Mouse (Mus musculus) urinary bladder, postnatal 36 days (tissue): ENCODE data around the gene Cradd.

Experiments used
- DNase-seq, 2 experiments: peaks; one replicate each; pipeline ENCODE4 v3.0.0; 2022; ENCODE audit warnings: low spot score in 2 of 2, mixed read lengths in 1 of 2

The Cradd gene

DNA sequence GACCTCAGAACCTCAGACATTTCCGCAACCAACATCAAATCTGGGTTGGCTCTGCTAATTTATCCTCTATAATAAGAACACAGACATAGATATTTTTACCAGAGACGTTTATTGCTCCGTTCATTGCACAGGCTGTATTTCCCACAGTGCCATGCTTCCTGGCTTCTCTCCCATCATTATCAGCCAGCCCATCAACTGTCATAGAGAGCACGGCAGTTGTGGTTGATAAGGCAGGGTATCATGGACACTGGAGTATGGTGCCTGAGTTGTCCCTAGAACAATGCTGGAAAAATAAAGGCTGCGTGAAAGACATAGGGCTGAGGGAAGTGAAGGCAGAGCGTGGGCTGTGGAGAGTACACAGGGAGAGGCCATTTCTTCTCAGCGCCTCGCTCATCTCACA is 116.5 kb downstream of the Cradd start:
- DNase-seq = no peak

DNA sequence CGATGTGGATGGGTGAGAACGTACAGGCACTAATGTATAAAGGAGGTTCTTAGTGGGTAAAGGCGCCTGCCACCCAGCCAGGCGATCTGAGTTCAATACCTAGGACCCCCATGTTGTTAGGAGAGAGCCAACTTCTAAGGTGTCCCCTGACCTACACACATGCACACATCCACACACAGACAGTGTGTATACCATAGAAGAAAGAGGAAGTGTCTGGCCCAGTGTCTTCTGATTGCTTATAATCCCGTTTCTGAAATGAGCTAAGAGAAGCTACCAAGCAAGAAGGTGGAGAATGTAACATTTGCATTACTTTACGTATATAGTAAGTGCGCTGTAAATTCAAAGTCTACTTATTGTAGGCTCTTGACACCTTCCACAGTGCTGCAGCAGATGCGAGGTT is 122.4 kb downstream of the Cradd start:
- DNase-seq = no peak

DNA sequence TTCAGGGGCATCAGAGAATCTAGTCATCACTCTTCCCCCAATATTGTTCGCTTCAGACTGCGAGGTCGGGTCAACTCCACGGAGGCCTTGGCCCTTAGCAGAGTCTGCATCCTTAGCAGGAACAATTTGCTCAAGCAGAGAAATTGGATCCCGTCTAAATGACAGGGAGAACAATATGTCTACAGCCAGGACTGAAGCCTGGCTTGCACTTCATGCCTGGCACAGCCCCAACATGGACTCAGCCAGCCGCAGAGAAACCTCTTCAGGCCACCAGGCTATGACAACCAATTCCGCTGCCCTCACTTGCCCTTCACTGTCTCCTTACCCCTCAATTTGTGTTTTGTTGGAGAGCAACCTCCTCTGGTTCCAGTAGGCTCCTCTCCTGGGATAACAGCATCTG is 123.6 kb downstream of the Cradd start:
- no peak for DNase-seq

DNA sequence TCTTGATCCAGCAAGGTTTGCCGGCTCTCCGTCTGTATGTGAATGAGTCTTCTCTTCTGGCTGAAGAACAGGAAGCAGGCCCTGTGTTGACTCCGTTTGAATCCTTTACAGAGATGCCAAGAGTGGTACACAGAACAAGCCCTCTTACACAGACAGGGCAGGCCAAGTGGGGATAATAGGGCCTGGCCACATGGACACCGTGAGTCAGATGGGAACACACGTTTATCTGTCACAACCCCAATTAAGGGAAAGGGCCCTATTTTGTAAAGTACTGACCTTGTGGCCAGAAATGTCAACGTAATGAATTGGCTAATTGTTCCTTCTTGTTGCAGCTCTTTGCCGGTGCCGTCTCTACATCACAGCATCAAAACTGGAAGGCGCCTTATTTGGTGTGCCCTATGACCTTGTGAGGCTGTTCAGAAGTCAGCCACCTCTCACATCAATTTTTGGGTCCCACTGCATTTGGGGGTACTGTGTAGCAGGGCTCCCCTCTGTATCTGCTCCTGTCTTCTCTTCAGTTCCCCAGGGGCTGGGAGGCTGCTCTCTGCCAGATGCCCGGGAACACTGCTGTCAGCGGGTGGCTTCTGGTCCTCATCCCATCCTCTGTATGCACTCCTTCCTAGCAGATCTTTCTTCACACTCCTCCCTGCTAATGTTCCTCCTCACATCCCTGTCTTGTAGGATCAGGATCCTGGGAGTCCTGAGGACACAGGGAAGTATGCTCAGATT is 124.2 kb downstream of the Cradd start:
- DNase-seq = no peak

DNA sequence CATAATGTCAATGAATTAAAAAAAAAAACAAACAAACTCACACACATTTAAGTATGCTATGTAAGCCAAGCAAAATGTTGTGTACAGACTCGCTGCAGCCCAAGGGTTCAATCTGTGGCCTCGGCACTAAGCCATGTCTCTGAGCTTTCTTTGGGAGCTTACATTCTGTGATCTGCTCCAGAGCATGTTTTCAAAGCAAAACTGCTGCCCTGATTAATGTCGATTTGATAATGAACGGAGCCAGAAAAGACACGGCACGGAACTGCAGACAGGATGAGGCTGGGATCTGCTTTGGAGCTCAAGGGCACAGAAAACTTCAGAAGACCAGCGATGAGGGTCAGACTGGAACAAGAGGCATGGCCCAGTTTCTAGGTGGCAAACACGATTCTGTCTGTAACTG is 126.6 kb downstream of the Cradd start:
- DNase-seq = no peak

DNA sequence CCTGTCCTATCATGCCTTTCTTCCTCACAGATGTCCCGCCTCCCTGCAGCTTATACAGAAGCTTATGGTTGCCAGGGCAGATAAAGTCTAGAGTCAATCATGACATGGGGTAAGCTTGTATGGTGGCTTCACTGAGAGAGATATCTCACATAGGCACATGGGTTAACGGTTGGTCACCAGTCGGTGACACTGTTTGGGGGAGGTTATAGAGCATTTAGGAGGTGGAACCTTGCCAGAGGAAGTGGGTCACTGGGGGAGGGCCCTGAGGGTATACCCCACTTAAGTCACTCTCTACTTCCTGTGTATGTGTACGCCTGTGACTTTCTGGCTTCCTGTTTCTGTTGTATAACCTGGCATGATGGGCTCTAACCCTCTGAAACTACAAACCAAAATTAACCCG is 128.2 kb downstream of the Cradd start:
- no peak for DNase-seq

DNA sequence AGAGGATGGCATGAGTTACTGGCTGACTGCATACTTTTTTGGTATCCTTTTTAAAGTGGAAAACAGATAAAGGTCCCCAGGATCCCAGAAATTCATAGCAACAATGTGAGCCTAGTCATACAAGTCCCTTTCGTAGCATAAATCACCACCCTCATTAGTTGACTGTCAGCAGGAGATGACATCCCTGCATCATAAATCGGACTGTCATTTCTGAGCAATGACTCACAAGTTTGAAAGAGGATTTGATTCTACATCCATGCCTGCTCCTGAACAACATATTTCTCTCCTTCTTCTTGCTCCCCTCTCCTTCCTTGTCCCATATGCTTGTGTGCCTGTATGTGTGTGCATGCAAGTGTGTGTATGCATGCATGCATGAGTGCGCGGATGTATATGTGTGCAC is 129.2 kb downstream of the Cradd start:
- DNase-seq = no peak

DNA sequence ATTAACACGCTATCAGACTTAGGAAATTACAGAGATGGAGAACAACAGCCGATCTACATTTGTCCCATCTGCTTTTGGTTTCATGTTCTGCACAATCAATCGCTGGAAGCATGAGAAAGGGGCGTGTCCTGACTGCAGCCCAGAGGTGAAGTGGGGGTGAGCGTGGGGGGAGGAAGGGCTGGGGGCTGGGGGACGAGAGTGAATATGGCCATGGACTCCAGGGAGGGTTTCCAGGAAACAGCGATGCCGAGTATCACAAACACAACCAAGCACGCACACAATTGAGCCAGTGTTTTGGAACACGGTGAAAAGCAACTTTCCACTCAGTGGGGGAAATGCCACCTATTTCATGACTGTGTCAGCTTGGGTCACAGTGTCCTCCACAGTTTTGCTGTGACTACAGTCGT is 130.1 kb downstream of the Cradd start:
- DNase-seq = no peak

DNA sequence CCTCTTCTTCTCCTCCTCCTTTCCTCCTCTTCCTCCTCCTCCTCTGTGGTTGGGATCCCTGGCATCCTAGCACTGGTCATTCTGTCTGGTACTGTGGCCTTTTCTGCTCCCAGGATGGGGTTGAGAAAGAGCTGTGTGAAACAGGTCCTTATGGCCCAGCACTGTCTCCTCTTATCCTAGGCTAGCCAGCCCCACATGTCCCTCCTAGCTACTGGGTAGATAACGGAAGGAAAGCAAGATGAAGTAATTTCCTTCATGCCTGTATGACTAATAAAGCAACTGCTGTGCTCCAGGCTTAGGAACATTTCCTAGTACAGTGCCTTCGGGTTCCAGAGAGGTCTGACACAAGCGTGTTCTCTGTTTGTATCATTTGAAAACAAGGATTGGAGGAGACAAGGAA is 132.1 kb downstream of the Cradd start:
- peak in 1 of 2 experiments; percentile 10 for DNase-seq

DNA sequence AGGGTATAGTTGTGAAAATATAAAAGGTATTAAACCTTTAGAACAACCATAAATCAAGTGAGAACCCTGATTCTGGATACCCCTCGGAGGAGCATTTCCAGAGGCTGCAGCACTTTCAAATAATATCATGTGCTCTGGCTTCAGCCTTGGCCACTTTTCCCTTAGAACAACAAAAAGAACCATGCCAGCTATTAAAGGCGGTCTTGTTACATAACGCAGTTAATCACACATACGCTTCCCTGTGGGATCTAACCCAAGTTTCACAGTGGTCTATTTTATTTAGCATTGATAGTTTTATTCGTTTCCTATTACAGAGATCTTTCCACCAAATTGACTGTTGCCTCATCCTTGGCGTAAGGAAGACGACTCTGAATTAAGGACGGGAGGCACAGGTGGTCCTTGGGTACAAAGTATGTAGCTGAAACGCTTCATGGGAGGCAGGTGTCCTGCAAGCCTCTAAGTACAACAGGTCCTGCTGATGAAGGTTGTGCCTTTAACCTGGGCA is 132.7 kb downstream of the Cradd start:
- DNase-seq = no peak

DNA sequence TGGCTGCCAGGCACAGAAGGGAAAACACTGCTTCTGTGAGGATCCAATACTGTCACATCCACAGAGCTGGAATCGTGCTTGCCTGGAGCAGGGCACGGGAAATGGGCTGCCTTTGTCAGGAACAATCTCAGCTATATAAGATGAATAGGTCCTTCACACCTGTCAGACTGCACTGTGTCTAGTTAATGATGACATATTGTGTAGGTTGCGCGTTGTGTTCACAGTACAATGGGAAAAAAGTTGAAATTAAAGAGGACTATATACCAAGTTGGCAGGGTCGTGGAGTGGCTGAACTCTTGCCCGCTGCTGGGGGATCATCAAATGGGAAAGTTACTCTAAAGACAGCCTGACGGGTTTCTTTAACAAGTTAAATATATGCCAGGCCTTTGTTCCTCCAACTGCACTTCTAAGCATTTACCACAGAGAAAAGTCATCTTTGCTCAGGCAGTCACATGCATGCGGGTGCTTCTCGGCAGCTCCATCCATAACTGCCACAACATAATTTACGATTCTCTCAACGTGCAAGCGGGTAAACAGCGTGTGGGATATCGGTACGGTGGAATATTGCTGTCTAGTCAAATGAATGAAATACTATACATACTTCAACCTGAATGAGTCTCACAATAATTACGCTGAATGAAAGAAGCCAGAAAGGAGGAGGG is 134.3 kb downstream of the Cradd start:
- DNase-seq = no peak

DNA sequence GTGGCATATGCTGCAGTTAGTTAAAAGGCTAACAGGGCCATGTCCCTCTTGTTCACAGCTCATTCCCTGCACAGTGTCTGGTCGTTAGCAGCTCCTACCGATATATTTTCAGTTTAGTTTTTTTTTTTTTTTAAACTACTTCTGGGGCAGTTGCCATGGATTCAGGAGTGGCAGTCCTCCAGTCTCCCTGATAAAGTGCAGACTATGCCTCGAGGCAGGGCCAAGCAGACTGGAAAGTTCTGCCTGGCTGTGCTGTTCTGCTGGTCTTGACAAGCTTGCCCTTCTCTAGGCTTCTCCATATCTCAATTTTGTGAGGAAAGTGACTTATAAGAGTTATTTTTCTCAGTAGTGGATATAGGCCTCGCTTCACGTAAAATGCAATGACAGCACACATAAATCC is 139.7 kb downstream of the Cradd start:
- DNase-seq = no peak

DNA sequence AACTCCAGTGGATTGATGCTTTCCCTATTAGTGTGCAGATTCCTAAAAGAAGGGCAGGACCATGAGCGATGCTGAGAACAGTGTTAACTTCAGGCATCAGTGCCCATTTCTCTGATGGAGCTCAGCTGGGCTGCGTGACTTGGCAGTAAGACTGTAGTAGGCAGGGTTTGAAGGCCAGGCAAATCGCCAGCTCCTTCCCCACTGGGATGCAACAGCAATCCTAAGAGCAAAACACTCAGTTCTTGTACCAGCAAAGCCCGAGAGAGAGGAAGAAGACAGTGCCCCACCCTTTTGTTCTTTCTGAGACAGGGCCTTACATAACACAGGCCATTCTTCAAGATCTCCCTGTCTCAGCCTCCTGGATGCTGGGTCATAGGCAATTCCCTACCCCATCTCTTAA is 140.9 kb downstream of the Cradd start:
- DNase-seq = peak in 1 of 2 experiments; percentile 79

DNA sequence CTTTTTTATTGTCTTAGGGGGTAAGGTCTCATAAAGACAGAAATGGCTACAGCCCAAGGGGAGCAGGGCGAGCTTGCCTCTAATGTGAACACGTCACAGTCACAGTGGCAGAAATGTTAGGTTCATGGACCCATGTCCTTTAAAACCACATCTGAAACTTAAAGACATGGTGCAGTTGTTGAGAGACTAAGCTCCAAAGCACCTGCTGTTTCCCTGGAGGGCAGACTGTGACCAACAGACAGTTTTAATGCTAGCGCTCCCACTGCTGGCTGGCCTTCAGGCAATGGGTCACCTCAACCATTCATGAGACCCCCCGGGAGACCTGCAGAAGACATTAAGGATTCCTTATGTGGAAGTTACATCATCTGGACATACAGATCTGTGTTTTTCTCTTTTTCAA is 141.5 kb downstream of the Cradd start:
- no peak for DNase-seq

DNA sequence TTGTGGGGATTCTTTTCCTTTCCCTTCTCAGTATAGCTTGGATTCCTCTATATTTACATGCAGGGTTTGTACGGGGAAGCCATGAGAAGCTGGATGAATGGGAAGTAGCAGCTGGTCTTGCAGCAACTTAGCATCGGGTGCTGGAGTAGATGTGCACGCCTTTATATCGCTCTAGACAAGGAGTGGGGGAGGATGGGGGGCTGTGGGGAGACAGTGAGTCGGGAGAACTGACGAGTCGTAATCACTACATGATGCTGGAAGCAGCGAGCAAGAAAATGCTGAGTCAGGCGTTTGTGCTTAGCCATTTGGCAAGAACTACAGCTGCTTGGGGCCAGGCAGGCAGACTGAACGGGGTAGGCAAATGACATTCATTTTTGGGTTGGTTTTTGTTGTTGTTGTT is 142.4 kb downstream of the Cradd start:
- no peak for DNase-seq

DNA sequence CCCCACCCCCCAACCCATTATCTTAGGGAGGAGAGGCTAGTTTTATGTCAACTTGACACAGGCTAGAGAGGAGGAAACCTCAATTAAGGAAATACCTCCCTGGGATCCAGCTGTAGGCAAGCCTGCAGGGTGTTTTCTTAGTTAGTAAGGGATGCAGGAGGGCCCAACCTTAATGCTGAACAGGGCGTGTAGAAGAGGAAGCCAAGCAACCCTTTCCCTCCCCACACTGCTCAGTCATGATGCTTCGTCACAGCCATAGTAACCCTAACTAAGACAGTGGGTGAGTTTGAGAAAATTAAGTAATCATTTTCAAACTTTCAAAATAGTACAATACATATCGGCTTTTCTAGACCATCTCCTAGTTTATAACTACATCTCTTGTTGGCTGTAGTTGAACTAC is 143.0 kb downstream of the Cradd start:
- no peak for DNase-seq

DNA sequence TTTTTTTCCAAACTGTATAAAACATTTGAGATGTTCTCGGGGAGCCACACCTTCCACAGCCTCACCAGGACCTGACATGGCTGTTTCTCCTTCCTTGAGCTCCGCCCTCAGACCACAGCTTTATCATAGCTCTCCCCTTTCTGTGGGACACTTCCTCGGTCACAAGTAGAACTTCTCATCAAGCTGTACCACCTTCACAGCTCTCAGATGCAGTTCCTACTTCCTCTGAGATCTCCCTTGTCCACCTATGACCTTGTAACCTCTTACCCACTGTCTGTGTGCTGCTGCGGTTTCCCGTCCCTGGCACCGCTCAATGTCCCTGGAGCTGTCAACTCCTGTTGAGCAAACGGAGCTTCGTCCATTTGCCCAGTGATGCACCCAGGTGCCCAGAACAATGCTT is 143.8 kb downstream of the Cradd start:
- DNase-seq = no peak

DNA sequence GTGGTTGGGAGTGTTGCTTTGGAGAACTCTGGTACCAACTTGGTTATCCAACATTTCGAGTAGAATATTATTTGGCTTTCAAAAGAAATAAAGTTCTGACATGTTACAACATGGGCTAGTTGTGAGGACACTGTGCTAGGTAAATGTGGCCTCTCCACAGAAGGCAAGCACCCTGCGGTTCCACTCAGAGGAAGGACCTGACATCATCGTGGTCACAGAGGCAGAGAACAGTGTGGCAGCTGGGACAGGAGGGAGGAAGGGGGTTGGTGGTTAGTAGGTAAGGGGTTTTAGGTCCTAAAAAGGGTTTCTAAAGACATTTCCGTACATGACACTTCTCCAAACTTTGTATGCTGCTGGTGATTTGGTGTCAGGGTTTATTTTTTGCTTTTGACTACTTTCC is 145.1 kb downstream of the Cradd start:
- no peak for DNase-seq

DNA sequence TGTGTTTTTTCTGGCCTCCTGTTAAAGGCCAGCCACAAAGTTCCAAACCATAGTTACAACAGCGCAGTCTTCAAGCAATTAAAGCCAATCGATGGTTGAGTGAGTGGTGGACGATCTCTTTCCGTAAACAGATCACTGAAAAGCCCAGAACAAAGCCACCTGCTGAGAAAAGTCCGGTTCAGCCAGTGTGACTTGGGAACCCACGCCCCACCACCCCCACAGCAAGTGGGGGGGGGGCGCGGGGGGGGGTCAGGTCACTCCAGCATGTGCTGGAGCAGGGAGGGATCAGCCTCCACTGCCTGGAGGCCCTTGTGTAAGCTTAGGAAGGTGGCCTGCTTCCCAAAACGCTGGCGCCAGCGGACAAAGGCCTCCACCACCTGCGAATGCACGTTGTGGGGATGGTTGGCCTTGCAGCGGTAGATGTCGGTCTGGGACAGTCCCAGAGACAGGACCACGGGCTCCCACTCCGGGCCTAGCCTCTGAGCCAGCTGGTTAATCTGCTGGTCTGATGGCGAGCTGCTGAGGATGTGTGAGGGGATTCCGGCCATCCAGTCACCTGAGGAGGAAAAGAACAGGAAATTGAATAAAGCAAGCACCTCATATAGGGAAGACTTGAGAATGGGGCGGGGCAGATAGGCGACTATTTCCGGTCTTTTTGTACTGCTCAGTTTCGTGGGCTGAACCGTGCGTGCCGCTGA is 148.4 kb downstream of the Cradd start:
- no peak for DNase-seq

DNA sequence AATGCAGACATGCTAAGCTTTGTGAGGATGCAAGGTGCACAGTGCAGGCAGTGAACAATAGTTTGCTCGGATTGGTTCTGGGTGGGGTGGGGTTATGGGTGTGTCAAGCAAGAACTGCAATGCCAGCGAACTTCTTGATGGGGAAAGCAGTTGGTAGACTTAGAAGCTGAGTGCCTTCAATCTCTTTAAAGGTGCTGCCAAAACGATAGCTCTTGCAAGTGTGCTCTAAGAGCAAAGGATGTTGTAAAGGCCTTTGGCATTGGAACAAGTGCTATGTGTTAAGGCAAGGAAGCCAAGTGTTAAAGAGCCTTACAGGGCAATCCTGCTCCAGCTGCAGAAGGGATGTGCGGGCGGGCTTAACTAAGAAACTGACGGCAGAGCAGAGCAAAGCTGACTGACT is 149.7 kb downstream of the Cradd start:
- DNase-seq = no peak

DNA sequence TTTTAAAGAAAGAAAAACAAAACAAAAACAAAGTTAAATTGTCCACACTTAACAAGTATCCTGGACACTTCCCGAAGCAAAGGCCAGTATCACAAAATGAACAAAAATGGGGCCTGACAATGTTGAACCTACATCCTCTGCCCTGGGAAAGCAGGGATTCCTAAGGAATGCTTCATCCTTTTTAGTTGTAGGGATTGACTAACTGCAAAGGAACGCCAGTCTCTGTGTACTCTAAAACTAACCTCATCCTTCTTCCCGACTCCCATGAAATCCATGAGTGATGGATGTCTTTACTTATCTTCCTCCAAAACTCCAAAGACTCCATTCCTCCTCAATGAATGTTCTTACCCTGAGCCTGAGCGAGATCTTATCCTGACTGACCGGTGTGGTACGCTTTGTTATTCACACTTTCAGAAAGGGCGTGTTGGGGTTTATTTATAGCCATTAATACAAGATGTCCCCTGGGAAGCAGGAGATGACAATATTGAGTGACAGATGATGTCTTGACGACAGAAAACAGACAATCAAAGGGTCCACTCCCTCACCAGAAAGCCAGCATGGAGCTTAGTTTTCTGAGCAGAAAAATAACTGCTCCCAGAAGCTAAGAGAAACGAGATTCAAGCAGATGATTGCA is 153.1 kb downstream of the Cradd start:
- DNase-seq = no peak

DNA sequence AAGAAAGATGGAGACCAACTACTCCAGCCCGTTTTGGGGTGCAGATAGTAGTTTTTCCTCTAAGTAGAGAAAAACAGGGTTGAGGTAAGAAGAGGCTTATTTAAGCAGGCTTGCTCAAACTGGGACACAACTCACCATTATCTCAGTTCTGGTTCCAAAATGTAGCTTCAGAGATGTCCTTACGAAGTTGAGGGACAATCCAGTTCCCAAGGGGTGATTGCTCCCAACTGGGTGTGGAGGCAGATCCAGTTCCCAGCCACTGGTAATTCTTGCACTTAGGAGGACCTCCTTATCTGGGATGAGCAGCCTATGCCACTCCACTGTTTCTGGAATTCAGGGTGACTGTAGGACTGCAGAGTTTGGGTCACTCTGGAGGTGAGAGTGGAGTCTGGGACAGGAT is 159.0 kb downstream of the Cradd start:
- no peak for DNase-seq
